Mouse (Mus musculus) hindbrain, embryonic 16.5 days (tissue): ENCODE results near the gene Olfr1290. TPM values are rescaled to one million over a fixed set of nuclear protein-coding genes. Genes with fewer than 3 reads are reported as not detected.

ENCODE experiments used
- polyA plus RNA-seq: library from polyadenylated mRNA; unstranded; fragments of >200 nt; fragmentation: Nextera tagmentation; extraction: Ambion mirVana; gene quantifications from 2 replicates; pipeline ENCODE4 v1.2.1, GENCODE M21; 2015

The Olfr1290 gene
- polyA plus RNA-seq, 1 experiment from 2014 or later, result not detected

Other genes with a start within 250 kb of the Olfr1290 start
- not detected in 2 replicates for gene Olfr1276, start 239.3 kb downstream of the Olfr1290 start, polyA plus RNA-seq
- gene Olfr1277, start 219.7 kb downstream of the Olfr1290 start, polyA plus RNA-seq, result not detected in 2 replicates
- not detected in 2 replicates for gene Olfr1278, start 203.7 kb downstream of the Olfr1290 start, polyA plus RNA-seq
- gene Olfr1279, start 193.2 kb downstream of the Olfr1290 start, polyA plus RNA-seq, result not detected in 2 replicates
- gene Olfr1280, start 179.8 kb downstream of the Olfr1290 start, polyA plus RNA-seq, result not detected in 2 replicates
- not detected in 2 replicates for gene Olfr1281, start 167.3 kb downstream of the Olfr1290 start, polyA plus RNA-seq
- not detected in 2 replicates for gene Olfr1282, start 157.8 kb downstream of the Olfr1290 start, polyA plus RNA-seq
- gene Olfr1283, start 127.0 kb downstream of the Olfr1290 start, polyA plus RNA-seq, result not detected in 2 replicates
- not detected in 2 replicates for gene Olfr1284, start 118.3 kb downstream of the Olfr1290 start, polyA plus RNA-seq
- not detected in 2 replicates for gene Olfr1286, start 70.7 kb downstream of the Olfr1290 start, polyA plus RNA-seq
- not detected in 2 replicates for gene Olfr1287, start 44.7 kb downstream of the Olfr1290 start, polyA plus RNA-seq
- not detected in 2 replicates for gene Olfr1288, start 19.7 kb downstream of the Olfr1290 start, polyA plus RNA-seq
- gene Olfr1289, start 13.0 kb downstream of the Olfr1290 start, polyA plus RNA-seq, result not detected in 2 replicates
- not detected in 2 replicates for gene Olfr1291-ps1, start 3.4 kb upstream of the Olfr1290 start, polyA plus RNA-seq
- not detected in 2 replicates for gene Olfr1293-ps, start 31.4 kb upstream of the Olfr1290 start, polyA plus RNA-seq
- gene Olfr1294, start 46.5 kb upstream of the Olfr1290 start, polyA plus RNA-seq, result not detected in 2 replicates
- not detected in 2 replicates for gene Olfr1295, start 75.9 kb upstream of the Olfr1290 start, polyA plus RNA-seq
- gene Olfr1297, start 132.7 kb upstream of the Olfr1290 start, polyA plus RNA-seq, result not detected in 2 replicates
- not detected in 2 replicates for gene Olfr1298, start 155.4 kb upstream of the Olfr1290 start, polyA plus RNA-seq
- not detected in 2 replicates for gene Olfr1299, start 167.6 kb upstream of the Olfr1290 start, polyA plus RNA-seq